Mouse (Mus musculus): ENCODE measurements around the gene Rbm46.

- TF ChIP-seq CTCF (IDR thresholded peaks at IDR 0.05; ENCODE audit: control insufficient read depth, insufficient read depth, insufficient replicate concordance, low read depth, low read length): no peak
- TF ChIP-seq POLR2A (IDR thresholded peaks at IDR 0.05; ENCODE audit: control insufficient read depth, low read depth, low read length): no peak
Measured at GRCm38 (mm10) chr3:82805291-82805690, 71.0 kb downstream of the Rbm46 start.

Data from testis, adult 2 months (tissue).